Mouse (Mus musculus) cerebellum, adult 8-10 months (tissue): ENCODE measurements at regions not wholly inside any gene's neighbourhood (a gene's known extent, or its start where the extent isn't known, plus 50 kb on each side); places are given as distances from the start of the nearest gene placed in this dataset.
"Not testable (repeated sequence)": the region's sequence is repeated elsewhere in the genome, so short reads cannot be mapped to it uniquely, and the experiment has no call there.

Experiments
- DNase-seq: peaks from one replicate; pipeline ENCODE4 v3.0.0; 2022

DNA sequence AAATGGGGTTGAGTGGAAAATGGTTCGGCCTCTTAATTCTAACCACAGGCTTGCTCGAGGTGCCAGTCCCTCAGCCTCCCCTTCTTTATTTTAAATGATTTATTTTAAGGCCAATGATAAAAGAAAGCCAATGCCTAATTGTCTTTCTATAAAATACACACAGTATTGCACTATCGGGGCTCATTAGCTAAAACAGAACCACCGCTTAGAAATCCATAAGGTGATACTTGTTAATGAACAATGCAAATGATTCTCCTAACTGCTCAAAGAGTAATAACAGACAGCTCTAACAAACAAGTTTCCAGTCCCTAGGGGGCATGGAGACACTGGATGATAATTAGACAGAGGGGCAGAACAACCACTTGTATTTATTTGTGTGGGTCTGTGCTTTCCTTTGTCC is 58.8 kb downstream of the Emx2 start:
- DNase-seq, result no peak

- no peak for DNase-seq
These were observed 61.0 kb downstream of the Emx2 start for GRCm38 (mm10) chr19:59519156-59519555.

DNA sequence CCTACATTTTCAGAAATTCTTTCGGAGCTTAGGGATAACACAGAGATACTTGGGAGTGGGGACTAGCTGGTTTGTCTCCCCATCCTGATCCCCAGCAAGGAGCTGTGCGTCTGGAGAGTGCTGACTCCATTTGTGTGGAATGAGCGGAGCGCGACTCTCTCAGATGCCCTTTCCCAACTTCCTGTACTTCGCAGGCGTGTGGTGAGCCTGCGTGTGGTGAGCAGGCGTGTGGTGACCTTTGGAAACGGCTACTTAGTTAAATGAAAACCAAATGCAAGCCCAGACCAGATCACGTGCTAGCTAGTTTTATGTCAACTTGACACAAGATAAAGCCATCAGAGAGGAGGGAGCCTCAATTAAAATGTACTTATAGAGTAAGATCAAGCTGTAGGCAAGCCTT is 64.0 kb downstream of the Emx2 start:
- DNase-seq, result no peak

DNA sequence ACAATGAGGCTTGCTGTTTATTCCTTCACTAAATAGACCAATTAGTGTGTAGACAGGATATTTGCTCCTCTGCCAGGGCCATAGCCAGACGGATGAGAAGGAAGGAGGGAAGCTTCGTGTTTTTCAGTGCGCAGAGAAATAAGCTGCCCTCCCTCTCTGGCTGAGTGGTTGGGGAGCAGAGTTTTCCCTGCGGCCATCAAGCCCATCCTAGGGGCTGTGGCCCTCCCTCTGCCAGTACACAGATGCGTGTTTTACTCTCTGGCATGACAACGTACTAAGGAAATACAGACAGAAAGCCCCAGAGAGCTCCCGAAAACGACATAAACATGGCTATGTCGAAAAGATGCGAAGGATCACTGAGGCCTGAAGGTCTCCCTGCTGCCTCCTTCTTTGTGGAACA is 65.2 kb downstream of the Emx2 start:
- DNase-seq, result no peak

DNA sequence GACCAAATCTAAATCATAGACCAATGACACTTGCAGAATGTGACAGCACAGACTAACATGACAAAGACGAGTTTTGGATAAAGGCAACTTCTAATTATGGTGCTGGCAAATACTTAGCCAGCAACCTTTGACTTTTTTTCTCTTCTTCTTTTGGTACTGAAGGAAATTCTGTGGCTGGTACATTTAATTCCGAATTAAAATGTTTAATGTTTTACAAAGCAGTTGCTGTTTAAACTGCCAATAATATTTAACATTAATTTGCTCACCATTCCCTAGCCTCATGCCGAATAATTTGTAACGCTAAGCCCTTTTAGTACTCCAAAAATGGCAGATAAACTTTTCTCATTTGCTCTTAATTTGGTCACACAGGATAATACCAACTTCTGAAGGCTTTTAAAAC is 105.9 kb downstream of the Emx2 start:
- DNase-seq, result no peak

- DNase-seq, result no peak
These were observed 110.7 kb downstream of the Emx2 start for GRCm38 (mm10) chr19:59568907-59569306.

DNA sequence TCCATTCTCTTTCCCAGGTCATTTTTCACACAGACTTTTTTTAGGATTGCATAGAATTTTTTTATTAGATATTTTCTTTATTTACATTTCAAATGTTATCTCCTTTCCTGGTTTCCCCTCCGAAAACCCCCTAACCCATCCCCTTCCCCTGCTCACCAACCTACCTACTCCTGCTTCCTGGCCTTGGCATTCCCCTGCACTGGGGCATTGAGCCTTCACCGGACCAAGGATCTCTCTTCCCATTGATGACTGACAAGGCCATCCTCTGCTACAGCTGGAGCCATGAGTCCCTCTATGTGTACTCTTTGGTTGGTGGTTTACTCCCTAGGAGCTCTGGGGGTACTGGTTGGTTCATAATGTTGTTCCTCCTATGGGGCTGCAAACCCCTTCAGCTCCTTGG is 111.4 kb downstream of the Emx2 start:
- not testable (repeated sequence) for DNase-seq

DNA sequence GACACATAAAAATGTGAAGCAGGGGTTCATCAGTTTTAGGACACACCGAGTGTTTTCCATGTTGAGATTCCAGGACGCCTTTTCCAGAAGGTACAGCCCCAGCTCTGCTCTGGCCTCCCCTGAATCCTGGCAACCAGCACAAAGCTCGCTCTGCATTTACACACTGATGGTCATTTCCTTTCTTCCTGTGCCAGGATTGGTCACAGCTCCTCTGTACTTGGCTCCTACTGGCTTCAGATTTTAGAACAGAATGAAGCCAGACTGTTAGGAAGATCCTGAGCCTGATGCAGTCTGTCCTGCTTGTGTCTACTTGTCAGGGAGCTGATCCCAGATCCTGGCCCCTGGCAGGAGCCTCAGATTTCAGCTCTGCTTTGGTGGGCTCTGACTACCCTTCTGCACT is 116.2 kb downstream of the Emx2 start:
- no peak for DNase-seq

DNA sequence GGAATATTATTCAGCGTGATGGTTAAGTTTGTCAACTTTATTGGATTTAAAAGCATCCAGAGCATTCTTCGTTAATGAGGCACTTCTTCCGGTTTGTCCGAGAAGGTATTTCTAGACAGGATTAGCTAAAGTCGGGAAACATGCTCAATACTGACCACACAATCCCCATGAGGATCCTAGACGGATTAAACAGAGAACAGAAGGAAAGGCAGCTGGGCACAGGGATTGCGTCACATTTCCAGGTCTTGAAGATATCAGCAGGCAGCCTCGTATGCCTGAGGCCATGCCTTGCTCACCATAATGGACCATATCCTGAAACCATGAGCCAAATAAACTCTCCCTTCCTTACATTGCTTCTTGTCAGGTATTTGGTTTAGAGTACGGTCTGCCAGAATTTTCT is 119.7 kb downstream of the Emx2 start:
- no peak for DNase-seq

- DNase-seq, result no peak
These were observed 121.5 kb downstream of the Emx2 start for GRCm38 (mm10) chr19:59579676-59580075.

GRCm38 (mm10) chr19:59585835-59586234 is 127.7 kb downstream of the Emx2 start:
- DNase-seq, result no peak

- DNase-seq, result no peak
These were observed 129.1 kb downstream of the Emx2 start for GRCm38 (mm10) chr19:59587303-59587702.

- DNase-seq, result peak; percentile 2
These were observed 129.9 kb downstream of the Emx2 start for GRCm38 (mm10) chr19:59588068-59588522.

- no peak for DNase-seq
These were observed 131.8 kb downstream of the Emx2 start for GRCm38 (mm10) chr19:59590021-59590420.

DNA sequence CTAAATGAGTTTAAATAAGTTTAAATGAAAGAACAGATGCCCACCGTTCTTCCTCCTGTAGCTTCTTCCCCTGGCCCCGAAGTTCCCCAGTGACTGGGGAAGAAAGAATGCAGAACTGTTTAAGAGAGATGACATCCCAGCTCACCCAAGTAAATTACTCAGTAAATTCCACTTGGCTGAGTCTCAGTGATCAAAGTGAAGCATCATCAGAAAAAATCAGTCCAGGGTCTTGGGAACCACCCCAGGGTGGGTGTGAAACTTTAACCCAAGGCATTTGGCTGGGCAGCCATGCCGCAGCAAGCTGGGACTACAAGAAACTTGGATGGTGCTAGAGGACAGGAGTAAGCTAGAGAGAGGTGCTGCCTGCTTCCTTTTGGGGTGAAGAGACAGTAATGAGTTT is 133.9 kb downstream of the Emx2 start:
- no peak for DNase-seq

DNA sequence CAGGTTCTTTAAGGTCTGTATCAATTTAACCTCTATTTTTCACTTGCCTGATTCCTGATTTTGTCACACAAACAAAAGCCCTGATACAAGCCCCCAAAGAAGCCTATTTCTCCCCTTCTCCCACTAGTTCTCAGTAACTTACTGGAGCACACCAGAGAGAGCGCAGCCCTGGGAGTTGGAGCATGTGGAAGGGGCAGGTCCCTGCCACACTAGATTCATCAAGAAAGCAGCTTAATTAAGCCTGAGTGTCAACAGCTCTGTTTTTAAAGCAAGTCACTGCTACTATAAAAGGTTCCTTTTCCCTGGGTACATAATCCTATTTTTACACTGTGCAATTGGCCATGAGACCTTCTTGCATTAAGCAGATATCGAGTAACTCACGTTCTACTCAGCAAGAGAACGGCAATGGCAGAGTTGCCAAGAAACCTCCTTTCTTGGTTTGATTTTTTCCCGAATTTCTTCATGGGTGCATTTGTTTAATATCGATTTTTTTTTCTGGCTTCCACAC is 166.2 kb downstream of the Emx2 start:
- DNase-seq, result no peak

- no peak for DNase-seq
These were observed 169.5 kb downstream of the Emx2 start for GRCm38 (mm10) chr19:59627681-59628080.

GRCm38 (mm10) chr19:59628296-59629160 is 170.4 kb downstream of the Emx2 start:
- no peak for DNase-seq

- no peak for DNase-seq
These were observed 170.9 kb downstream of the Emx2 start for GRCm38 (mm10) chr19:59629161-59629445.

DNA sequence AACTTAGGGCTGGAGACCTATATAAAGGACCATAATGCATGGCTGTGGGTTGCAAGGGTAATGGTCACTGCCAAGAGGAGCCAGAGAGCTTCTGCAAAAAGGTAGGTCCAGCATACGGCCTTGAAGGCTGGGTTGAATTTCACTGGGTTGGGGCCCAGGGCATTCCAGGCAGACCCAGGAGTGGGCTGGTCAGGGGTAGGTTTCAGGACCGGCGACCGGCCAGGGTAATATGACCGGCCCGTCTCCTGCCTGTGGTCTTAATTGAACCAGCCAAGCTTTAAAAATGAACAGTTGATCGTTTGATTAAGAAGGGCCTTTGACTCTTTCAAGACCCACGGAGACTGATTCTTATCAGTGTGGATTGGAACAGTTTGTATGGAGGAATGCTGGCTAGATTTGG is 171.9 kb downstream of the Emx2 start:
- no peak for DNase-seq

- no peak for DNase-seq
These were observed 172.5 kb downstream of the Emx2 start for GRCm38 (mm10) chr19:59630706-59631105.

DNA sequence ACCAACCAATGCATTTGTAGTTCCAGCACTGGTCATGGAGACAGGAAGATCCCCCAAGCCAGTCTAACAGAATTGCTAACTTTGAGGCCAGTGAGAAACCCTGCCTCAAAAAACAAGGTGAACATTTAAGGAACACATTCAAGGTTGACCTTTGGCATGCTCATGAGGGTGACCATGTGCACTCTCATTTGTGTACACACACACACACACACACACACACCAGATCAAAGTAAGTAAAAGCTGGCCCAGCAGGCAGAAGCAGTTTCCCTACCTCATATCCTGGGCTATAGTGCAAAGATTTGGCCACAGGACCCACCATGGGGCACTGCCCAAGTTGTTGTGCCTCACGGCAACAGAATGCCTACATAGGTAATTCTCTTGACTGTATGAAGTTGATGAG is 173.4 kb downstream of the Emx2 start:
- DNase-seq, result no peak

GRCm38 (mm10) chr19:59636271-59636670 is 178.1 kb downstream of the Emx2 start:
- no peak for DNase-seq

GRCm38 (mm10) chr19:59642606-59643005 is 184.4 kb downstream of the Emx2 start:
- DNase-seq, result no peak

DNA sequence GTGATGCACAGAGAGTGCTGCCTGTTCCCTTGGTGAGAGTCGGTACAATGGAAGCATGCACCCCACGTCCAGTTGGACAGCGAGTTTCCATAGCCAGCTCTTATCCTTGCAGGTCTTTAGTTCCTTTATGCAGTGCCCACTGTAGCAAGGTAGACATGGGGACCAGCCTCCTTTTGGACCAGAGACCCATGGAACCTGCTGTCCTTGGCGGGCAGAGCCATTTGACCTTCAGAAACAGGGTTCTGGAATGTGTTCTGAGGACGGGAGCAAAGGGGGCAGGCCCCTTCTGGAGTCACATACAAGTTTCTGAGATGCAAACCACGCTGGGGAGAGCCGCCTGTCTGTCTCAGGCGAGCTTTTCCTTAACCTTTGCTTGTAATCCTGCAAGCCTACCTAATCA is 188.1 kb downstream of the Emx2 start:
- DNase-seq, result no peak
